Mouse (Mus musculus) limb, embryonic 15.5 days (tissue): ENCODE results near the gene Trappc4. TPM values are rescaled to one million over a fixed set of nuclear protein-coding genes. Genes with fewer than 3 reads are reported as not detected.
"Not testable (repeated sequence)": the region's sequence is repeated elsewhere in the genome, so short reads cannot be mapped to it uniquely, and the experiment has no call there.

Source experiments
- ATAC-seq: fragments of 200-750 bp; cut with Nextera tagmentation; 2 replicates; pipeline ENCODE4 v1.8.0; 2017; ENCODE audit warnings: low read depth, moderate TSS enrichment; ENCODE audit not compliant: insufficient number of reproducible peaks, low FRiP score, low TSS enrichment
- H3K27ac ChIP-seq: fragments of 300-500 bp; sonication (generic); 2 replicates; pipeline ENCODE4 v1.5.1; 2015; ENCODE audit warnings: moderate library complexity, mild to moderate bottlenecking, inconsistent platforms
- H3K27me3 ChIP-seq: fragments of 300-500 bp; sonication (generic); 2 replicates; pipeline ENCODE4 v1.6.1; 2015; ENCODE audit warnings: inconsistent platforms
- H3K36me3 ChIP-seq: fragments of 300-500 bp; sonication (generic); 2 replicates; pipeline ENCODE4 v1.6.1; 2015; ENCODE audit warnings: inconsistent platforms
- H3K4me1 ChIP-seq: fragments of 300-500 bp; sonication (generic); 2 replicates; pipeline ENCODE4 v1.6.1; 2015; ENCODE audit warnings: inconsistent platforms
- H3K4me2 ChIP-seq: fragments of 300-500 bp; sonication (generic); 2 replicates; pipeline ENCODE4 v1.6.1; 2015; ENCODE audit warnings: mild to moderate bottlenecking, inconsistent platforms
- H3K4me3 ChIP-seq: fragments of 300-500 bp; sonication (generic); 2 replicates; pipeline ENCODE4 v1.5.1; 2015; ENCODE audit warnings: mild to moderate bottlenecking, inconsistent platforms
- H3K9ac ChIP-seq: fragments of 300-500 bp; sonication (generic); 2 replicates; pipeline ENCODE4 v1.6.1; 2015; ENCODE audit warnings: inconsistent platforms
- H3K9me3 ChIP-seq: fragments of 300-500 bp; sonication (generic); 2 replicates; pipeline ENCODE4 v1.6.1; 2016; ENCODE audit warnings: inconsistent platforms
- WGBS: fragments of 180-500 bp; shearing (Covaris S2); methylation state at CpG from one replicate; pipeline ENCODE4 v1.1.7; 2015; 5-methylcytosine and 5-hydroxymethylcytosine counted together
- microRNA-seq: library from miRNA; unstranded; fragments of <30 nt; microRNA quantifications from one replicate; pipeline ENCODE4, GENCODE M21; 2016
- polyA plus RNA-seq: library from polyadenylated mRNA; unstranded; fragments of >200 nt; fragmentation: Nextera tagmentation; extraction: Ambion mirVana; gene quantifications from 2 replicates; pipeline ENCODE4 v1.2.1, GENCODE M21; 2015

Trappc4 gene
- polyA plus RNA-seq, 1 experiment from 2014 or later: 140 TPM

GRCm38 (mm10) chr9:44378153-44378730 is 29.2 kb downstream of the Trappc4 start:
- H3K4me1 ChIP-seq: peaks cover 15% of the 10 kb centered on the region
- peak overlapping the region; percentile 86 for H3K4me3 ChIP-seq
- no peaks in the 10 kb centered on the region for H3K27me3 ChIP-seq
- H3K36me3 ChIP-seq: peaks cover 23% of the 10 kb centered on the region
- WGBS: 88% methylated on average over 5 of the region's 5 CpGs
- H3K9ac ChIP-seq: 0 out of 2 replicates have a peak overlapping the region, but pooled peaks have one; percentile 83
- no peaks in the 10 kb centered on the region for H3K9me3 ChIP-seq
- H3K27ac ChIP-seq: no peak overlapping the region
- no peak for ATAC-seq
- peak overlapping the region; percentile 53 for H3K4me2 ChIP-seq

GRCm38 (mm10) chr9:44377335-44377734 is 30.1 kb downstream of the Trappc4 start:
- ATAC-seq, H3K4me2 ChIP-seq, H3K27ac ChIP-seq, H3K9me3 ChIP-seq, H3K9ac ChIP-seq, H3K4me3 ChIP-seq, H3K27me3 ChIP-seq: not testable (repeated sequence)
- Histone ChIP-seq H3K4me1 (peaks cover 15% of the 10 kb centered on the region), H3K36me3 (peaks cover 14% of the 10 kb centered on the region)
- 82% methylated on average over 2 of the region's 2 CpGs for WGBS

GRCm38 (mm10) chr9:44376141-44376540 is 31.3 kb downstream of the Trappc4 start:
- Histone ChIP-seq H3K27ac (no peak overlapping the region), H3K4me3 (no peak overlapping the region), H3K36me3 (peaks cover 2% of the 10 kb centered on the region), H3K9me3 (no peaks in the 10 kb centered on the region), H3K9ac (no peak overlapping the region), H3K27me3 (no peaks in the 10 kb centered on the region), H3K4me1 (peaks cover 15% of the 10 kb centered on the region), H3K4me2 (no peak overlapping the region)
- 88% methylated on average over 6 of the region's 6 CpGs for WGBS
- no peak for ATAC-seq

- Histone ChIP-seq H3K4me2 (no peak overlapping the region), H3K27me3 (no peaks in the 10 kb centered on the region), H3K9me3 (no peaks in the 10 kb centered on the region), H3K36me3 (no peaks in the 10 kb centered on the region), H3K4me1 (no peaks in the 10 kb centered on the region), H3K9ac (no peak overlapping the region), H3K4me3 (no peak overlapping the region), H3K27ac (no peak overlapping the region)
- no peak for ATAC-seq
These were observed 34.0 kb downstream of the Trappc4 start for GRCm38 (mm10) chr9:44373386-44373785.

GRCm38 (mm10) chr9:44364480-44364879 is 42.9 kb downstream of the Trappc4 start:
- H3K4me2 ChIP-seq: no peak overlapping the region
- peaks cover 6% of the 10 kb centered on the region for H3K36me3 ChIP-seq
- H3K27me3 ChIP-seq: no peaks in the 10 kb centered on the region
- no peak overlapping the region for H3K27ac ChIP-seq
- peaks cover 10% of the 10 kb centered on the region for H3K4me1 ChIP-seq
- H3K9ac ChIP-seq: no peak overlapping the region
- no peaks in the 10 kb centered on the region for H3K9me3 ChIP-seq
- ATAC-seq: no peak
- WGBS: 59% methylated on average over 3 of the region's 3 CpGs
- no peak overlapping the region for H3K4me3 ChIP-seq

- Histone ChIP-seq H3K9ac (peak overlapping the region; percentile 85; the same call in 1 of the 2 replicates), H3K4me3 (peak overlapping the region; percentile 92), H3K4me2 (peak overlapping the region; percentile 71), H3K36me3 (peaks cover 28% of the 10 kb centered on the region), H3K27ac (peak overlapping the region; percentile 79), H3K4me1 (peaks cover 10% of the 10 kb centered on the region)
- not testable (repeated sequence) for ATAC-seq, H3K9me3 ChIP-seq, H3K27me3 ChIP-seq
- WGBS: 41% methylated on average over 4 of the region's 4 CpGs
These were observed 45.5 kb downstream of the Trappc4 start for GRCm38 (mm10) chr9:44361931-44362330.

GRCm38 (mm10) chr9:44361190-44361917 is 46.0 kb downstream of the Trappc4 start, which contains the start of gene Vps11:
Vps11 (minus strand) TSS chr9:44361670.
- Histone ChIP-seq H3K36me3 (peaks cover 34% of the 10 kb centered on the region), H3K9me3 (no peaks in the 10 kb centered on the region), H3K4me1 (peaks cover 10% of the 10 kb centered on the region), H3K27me3 (no peaks in the 10 kb centered on the region), H3K4me2 (peak within 1 kb of the TSS; percentile 71), H3K27ac (peak within 1 kb of the TSS; percentile 79), H3K4me3 (peak within 1 kb of the TSS; percentile 92), H3K9ac (peak within 1 kb of the TSS; percentile 85)
- under 1% methylated on average over 44 of the region's 44 CpGs for WGBS
- peak; percentile 91 for ATAC-seq

GRCm38 (mm10) chr9:44357207-44357606 is 50.2 kb downstream of the Trappc4 start:
- WGBS: 74% methylated on average over 4 of the region's 4 CpGs
- H3K36me3 ChIP-seq: peaks cover 75% of the 10 kb centered on the region
- peaks cover 10% of the 10 kb centered on the region for H3K4me1 ChIP-seq
- no peaks in the 10 kb centered on the region for H3K27me3 ChIP-seq
- no peak for ATAC-seq
- H3K9ac ChIP-seq: no peak overlapping the region
- H3K4me3 ChIP-seq: no peak overlapping the region
- no peak overlapping the region for H3K4me2 ChIP-seq
- no peak overlapping the region for H3K27ac ChIP-seq
- H3K9me3 ChIP-seq: no peaks in the 10 kb centered on the region

Small RNA genes within 50 kb of the gene (microRNA-seq; reads per million reads assigned to microRNA genes)
- gene Mir7085: not detected

Other genes starting within 250 kb of the Trappc4 start
- gene Cbl, start 173.6 kb downstream of the Trappc4 start, polyA plus RNA-seq: 14.5 and 15.6 TPM in 2 replicates
- not detected in 2 replicates for gene Ccdc153, start 166.9 kb downstream of the Trappc4 start, polyA plus RNA-seq
- gene Pdzd3, start 156.1 kb downstream of the Trappc4 start, polyA plus RNA-seq: 0.26 TPM in 1 of 2 replicates, not detected in the other
- 12.5 and 12.7 TPM in 2 replicates for gene Nlrx1, start 139.0 kb downstream of the Trappc4 start, polyA plus RNA-seq
- 6.2 and 6.4 TPM in 2 replicates for gene Abcg4, start 119.0 kb downstream of the Trappc4 start, polyA plus RNA-seq
- 24.2 and 24.9 TPM in 2 replicates for gene Hinfp, start 101.9 kb downstream of the Trappc4 start, polyA plus RNA-seq
- 6.9 and 7.1 TPM in 2 replicates for gene C2cd2l, start 87.3 kb downstream of the Trappc4 start, polyA plus RNA-seq
- 37.7 and 38.0 TPM in 2 replicates for gene Dpagt1, start 81.6 kb downstream of the Trappc4 start, polyA plus RNA-seq
- gene H2afx, start 72.9 kb downstream of the Trappc4 start, polyA plus RNA-seq: 252 and 254 TPM in 2 replicates
- 88.7 and 95.1 TPM in 2 replicates for gene Hmbs, start 63.4 kb downstream of the Trappc4 start, polyA plus RNA-seq
- 29.6 and 30.7 TPM in 2 replicates for gene Vps11, start 45.9 kb downstream of the Trappc4 start, polyA plus RNA-seq
- gene Hyou1, start 28.1 kb downstream of the Trappc4 start, polyA plus RNA-seq: 27.5 and 32.5 TPM in 2 replicates
- 16.2 and 18.3 TPM in 2 replicates for gene Slc37a4, start 10.7 kb downstream of the Trappc4 start, polyA plus RNA-seq
- 1,592 and 1,878 TPM in 2 replicates for gene Rps25, start 461 bp downstream of the Trappc4 start, polyA plus RNA-seq
- gene Ccdc84, start 11.0 kb upstream of the Trappc4 start, polyA plus RNA-seq: 24.3 and 26.0 TPM in 2 replicates
- not detected in 2 replicates for gene Foxr1, start 33.5 kb upstream of the Trappc4 start, polyA plus RNA-seq
- gene Upk2, start 47.4 kb upstream of the Trappc4 start, polyA plus RNA-seq: 0.37 and 0.45 TPM in 2 replicates
- 16.8 and 18.5 TPM in 2 replicates for gene Bcl9l, start 75.2 kb upstream of the Trappc4 start, polyA plus RNA-seq
- 0.24 and 0.46 TPM in 2 replicates for gene Cxcr5, start 154.3 kb upstream of the Trappc4 start, polyA plus RNA-seq
- gene Ddx6, start 197.3 kb upstream of the Trappc4 start, polyA plus RNA-seq: 17.7 and 18.4 TPM in 2 replicates